Mouse (Mus musculus) layer of hippocampus, postnatal 10 days (tissue): ENCODE data around the gene Efcab6. TPM values are rescaled to one million over a fixed set of nuclear protein-coding genes. Genes with fewer than 3 reads are reported as not detected.
"Not testable (repeated sequence)": the region's sequence is repeated elsewhere in the genome, so short reads cannot be mapped to it uniquely, and the experiment has no call there.

Source experiments
- DNase-seq, 2 experiments: peaks; one replicate each; pipeline ENCODE4 v3.0.0; 2021; ENCODE audit warnings: low spot score in 2 of 2
- long read RNA-seq: library from polyadenylated mRNA; stranded (forward); transcript quantifications from one replicate; pipeline ENCODE4 v2.0.0, GENCODE M21; 2023
- total RNA-seq, 2 experiments: library from RNA; stranded (reverse); gene quantifications; 2 replicates each; pipeline ENCODE4 v1.2.3; 2021

The Efcab6 gene
- 1 to 10 TPM; 6.2 to 8.8 TPM for total RNA-seq
- long read RNA-seq, partial matches to known transcripts: 1 of 5 reads
- long read RNA-seq, other reads (novel, unspliced or antisense): 4 of 5 reads

DNA sequence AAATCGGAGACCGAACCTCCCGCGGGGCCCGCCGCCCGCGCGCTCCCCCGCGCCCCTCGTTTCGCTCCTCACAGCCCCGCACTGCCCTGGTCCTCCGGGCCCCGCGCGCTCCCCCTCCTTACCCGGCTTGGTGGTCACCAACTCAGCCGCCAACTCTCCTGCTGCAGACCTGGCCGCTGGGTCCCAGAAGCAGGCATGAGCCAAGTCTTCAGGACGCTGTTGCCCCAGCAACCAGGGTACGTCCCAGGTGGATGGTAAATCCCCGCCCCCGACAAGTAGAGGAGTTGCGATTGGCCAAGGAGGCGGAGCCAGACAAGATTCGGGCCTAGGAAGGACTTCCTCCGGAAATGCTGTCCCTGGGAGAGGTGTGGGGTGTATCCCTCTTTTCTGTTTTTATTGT is at the start of gene Efcab6:
Gene Efcab6, minus strand, starts transcription at position 240 of the 400 bp plus-strand sequence.
- DNase-seq: peak in 1 of 2 experiments; percentile 36

DNA sequence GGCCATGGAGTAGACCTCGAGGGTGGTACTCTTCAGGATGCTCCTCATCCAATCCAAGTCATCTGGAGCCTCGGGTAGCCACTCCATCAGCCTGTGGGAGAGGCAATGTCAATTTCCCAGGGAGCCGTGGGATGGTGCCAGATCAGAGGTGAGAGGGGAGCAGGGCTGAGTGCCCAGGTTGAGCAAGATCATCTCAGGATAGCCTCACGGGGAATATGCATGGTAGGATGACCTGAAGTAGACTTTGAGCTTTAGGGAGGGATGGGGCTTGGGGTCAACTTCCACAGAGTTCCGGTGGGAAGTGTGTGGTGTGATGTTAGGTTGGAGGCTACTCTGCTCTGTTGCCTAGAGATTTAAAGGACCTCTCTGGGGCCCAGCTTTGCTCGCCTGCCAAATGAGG is 48.7 kb upstream of the Efcab6 start:
- DNase-seq: no peak

DNA sequence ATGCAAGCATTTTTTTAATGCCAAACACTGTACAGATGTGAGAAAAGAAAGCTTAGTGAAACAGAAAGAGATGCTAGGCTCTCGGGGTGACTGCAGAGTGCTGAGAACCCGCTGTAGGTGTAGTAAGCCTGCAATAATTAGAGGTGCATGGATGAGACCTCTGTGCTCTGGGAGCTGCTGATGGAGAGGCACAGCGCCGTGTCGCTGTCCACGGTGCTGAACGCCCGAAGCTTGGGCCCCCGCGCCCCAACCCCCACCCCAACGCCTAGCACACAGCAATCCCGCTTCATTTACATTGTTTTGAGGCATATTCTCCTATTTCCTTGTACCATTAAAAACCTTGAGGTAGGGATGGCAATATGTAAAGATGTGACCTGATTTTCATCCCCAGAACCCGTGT is 43.7 kb upstream of the Efcab6 start:
- DNase-seq: no peak

GRCm38 (mm10) chr15:84105924-84106500 is 40.8 kb upstream of the Efcab6 start:
- DNase-seq: no peak

- peak; percentile 61 to 76 for DNase-seq
These were observed 40.1 kb upstream of the Efcab6 start, which contains the start of gene Sult4a1 for GRCm38 (mm10) chr15:84105105-84105923. Gene Sult4a1 (minus strand): TSS chr15:84105754.

- no peak for DNase-seq
These were observed 39.4 kb upstream of the Efcab6 start for GRCm38 (mm10) chr15:84104626-84105025.

- not testable (repeated sequence) for DNase-seq
These were observed 32.4 kb upstream of the Efcab6 start for GRCm38 (mm10) chr15:84097536-84097935.

GRCm38 (mm10) chr15:84096051-84096450 is 30.9 kb upstream of the Efcab6 start:
- DNase-seq: peak; percentile 48 to 66

DNA sequence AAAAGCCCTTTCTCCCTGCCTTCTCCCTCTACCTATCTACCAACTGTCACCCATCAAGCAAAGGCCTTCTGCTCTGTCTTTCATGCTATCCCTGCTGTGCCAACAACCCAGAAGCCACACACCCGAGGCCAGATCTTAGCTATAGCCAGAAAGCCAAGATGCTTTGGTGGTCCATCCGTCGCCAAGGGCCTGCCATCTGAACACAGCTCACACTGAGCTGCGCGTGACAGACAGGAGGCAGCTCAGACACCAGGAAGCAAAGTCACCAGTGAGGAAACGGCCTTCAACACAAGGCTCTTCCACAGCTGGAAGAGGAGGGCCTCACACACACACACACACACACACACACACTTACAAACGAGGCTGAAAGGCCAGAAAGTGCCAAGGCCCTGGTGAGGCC is 29.7 kb upstream of the Efcab6 start:
- DNase-seq: no peak

- no peak for DNase-seq
These were observed 21.6 kb upstream of the Efcab6 start for GRCm38 (mm10) chr15:84086775-84087174.

GRCm38 (mm10) chr15:84086364-84086763 is 21.2 kb upstream of the Efcab6 start:
- no peak for DNase-seq

DNA sequence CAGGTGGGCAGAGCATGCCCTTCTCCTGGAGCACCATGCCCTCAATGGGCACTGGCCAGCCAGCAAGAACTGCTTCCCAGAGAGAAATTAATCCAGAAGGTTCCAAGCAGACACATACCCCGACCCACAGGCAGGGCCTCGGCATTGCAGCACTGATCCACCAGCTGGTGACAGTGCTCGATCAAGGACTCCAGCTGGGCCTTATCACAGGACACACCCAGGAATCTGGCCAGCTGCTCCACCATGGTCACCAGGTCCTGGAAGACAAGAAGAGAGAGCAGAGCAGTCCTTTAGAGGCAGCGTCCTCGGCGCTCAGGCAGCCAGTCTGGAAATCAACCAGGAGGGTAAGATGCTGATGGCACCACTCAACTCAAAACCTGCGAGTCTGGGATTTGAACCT is 14.9 kb upstream of the Efcab6 start:
- no peak for DNase-seq

DNA sequence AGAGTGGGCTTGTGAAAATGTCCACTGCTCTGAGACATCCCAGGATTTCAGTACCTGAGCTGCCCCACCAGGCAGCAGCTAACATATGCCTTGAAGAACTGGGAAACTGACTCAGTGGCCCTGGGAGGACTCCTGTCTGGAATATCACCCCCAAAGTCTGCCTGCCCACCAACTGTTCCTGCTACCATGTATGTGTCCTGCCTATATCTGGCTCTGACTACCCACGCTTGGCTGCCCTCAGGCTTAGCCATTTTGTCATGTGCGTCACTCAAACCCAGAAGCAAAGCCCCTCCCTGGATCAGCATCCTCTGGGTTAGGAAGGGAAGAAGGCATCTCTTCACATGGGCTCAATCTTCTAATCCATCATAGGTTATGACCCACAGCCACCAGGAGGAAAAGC is 14.3 kb upstream of the Efcab6 start:
- DNase-seq: no peak

- no peak for DNase-seq
These were observed 13.5 kb upstream of the Efcab6 start for GRCm38 (mm10) chr15:84078667-84079066.

DNA sequence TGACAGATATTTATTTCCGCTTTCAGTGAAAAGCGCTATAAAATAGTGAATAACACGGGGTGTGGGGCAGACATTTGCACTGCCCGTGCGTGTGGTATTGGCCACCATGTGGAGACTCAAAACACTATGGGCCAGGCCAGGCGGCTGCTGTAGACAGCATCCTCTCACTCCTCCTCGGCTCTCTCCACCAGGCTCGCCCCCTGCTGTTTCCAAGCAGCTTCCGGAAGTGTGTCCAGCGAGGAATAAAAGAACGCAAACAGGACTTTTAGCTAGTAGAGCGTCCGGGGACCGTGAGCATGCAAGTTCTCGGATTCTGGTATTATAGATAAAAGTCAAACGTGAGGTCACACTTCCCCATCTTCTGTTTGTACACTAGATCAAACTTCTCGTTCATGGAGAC is 12.0 kb upstream of the Efcab6 start:
- no peak for DNase-seq

DNA sequence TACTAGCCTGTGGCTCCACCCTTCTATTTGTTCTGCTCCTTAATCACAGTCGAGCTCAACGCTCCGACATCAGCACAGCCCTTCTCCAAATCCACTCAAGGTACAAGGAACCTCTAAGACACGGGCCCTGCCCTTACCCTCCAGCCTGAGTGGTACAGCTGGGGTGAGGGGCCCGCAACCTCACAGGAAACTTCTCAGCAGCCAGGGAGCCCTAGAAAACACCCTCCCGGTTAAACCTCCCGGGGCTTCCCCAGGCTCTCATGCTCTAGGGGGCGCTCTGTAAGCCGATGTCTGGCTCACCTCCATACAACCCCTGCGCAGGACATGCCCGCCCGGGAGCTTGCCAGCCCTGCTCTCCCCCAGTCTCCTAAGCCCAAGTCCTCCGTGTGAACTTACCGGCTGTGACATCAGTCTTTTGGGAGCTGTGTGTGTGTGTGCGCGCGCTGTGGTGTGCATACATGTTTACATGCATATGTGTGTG is 9.6 kb upstream of the Efcab6 start:
- peak; percentile 52 to 54 for DNase-seq

GRCm38 (mm10) chr15:84073911-84074704 is 8.9 kb upstream of the Efcab6 start:
- DNase-seq: peak; percentile 85 to 87

GRCm38 (mm10) chr15:84073058-84073457 is 7.9 kb upstream of the Efcab6 start:
- DNase-seq: no peak

DNA sequence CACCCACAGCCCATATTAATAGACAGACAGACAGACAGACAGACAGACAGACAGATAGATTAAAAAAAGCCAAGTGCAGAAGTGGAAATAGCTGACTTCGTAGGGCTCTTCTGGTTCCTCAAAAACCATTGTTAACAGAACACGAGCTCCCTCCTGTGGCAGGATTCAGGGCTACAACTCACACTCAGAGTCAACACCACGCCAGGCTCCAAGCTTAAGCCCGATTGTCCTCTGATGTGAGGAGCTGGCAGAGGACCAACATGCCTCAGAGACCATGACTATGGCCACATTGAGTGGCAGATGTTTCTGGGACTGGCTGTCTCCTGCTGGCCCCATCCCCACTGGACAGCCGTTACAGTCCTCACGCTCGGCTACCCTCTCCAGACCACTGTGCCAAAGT is 7.0 kb upstream of the Efcab6 start:
- DNase-seq: peak; percentile 94 to 95

- no peak for DNase-seq
These were observed 5.0 kb upstream of the Efcab6 start for GRCm38 (mm10) chr15:84070116-84070676.

DNA sequence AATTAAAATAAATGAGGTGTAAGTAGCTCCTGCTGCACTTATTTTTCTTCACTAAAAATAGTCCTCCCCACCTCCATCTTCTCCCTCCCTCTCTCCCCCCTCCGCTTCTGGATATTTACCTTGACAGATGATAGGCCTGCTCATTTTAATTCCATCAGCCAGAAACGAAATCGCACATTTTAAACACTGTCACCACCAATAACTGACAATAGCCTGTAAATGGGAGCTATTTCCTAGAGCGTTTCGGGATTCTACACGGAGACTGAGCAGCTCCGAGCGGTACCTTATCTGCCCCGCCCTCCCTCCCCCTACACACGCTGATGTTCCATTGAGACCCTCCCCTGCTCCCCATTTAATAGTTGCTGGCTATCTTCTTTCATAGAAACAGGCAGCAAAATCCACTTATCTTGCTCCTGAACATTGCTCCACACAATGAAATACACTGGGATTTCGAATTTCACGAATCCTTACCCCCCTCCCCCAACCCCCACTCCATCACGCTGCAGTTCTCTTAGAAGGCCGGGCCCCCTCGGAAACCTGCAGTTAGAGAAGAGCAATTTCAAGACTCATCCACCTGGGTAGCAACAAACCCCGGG is 4.4 kb upstream of the Efcab6 start:
- no peak for DNase-seq
